Mouse (Mus musculus) ES-E14 (cell line): ENCODE results near the gene Mthfd2l. TPM values are rescaled to one million over a fixed set of nuclear protein-coding genes. Genes with fewer than 3 reads are reported as not detected.

Source experiments
- DNase-seq: peaks from one replicate; pipeline ENCODE4 v3.0.0-alpha.2; 2013; ENCODE audit warnings: low read depth, low spot score
- H3K27ac ChIP-seq: 2 replicates; pipeline ENCODE4 v1.5.1; 2012; ENCODE audit warnings: low read depth, mild to moderate bottlenecking, low read length, moderate library complexity, mixed read lengths; ENCODE audit not compliant: poor library complexity, insufficient read depth, severe bottlenecking
- H3K36me3 ChIP-seq: 2 replicates; pipeline ENCODE4 v1.6.1; 2012; ENCODE audit warnings: mild to moderate bottlenecking, low read length, moderate library complexity, mixed read lengths; ENCODE audit not compliant: control insufficient read depth, poor library complexity, insufficient read depth, severe bottlenecking
- H3K4me1 ChIP-seq, 2 experiments: fragments of 150-350 bp in 1 of 2; sonication (generic) in 1 of 2; 2 replicates each; pipeline ENCODE4 v1.6.1; 2012; ENCODE audit warnings: low read length in 2 of 2, mild to moderate bottlenecking in 1 of 2, mixed read lengths in 1 of 2; ENCODE audit not compliant: control insufficient read depth in 2 of 2, insufficient read depth in 2 of 2, poor library complexity in 1 of 2
- H3K4me3 ChIP-seq, 2 experiments: fragments of 150-350 bp in 1 of 2; sonication (generic) in 1 of 2; 2 replicates each; pipeline ENCODE4 v1.5.1; 2012; ENCODE audit warnings: low read length in 2 of 2, low read depth in 1 of 2, mild to moderate bottlenecking in 1 of 2, mixed read lengths in 1 of 2; ENCODE audit not compliant: insufficient read depth in 1 of 2, poor library complexity in 1 of 2, severe bottlenecking in 1 of 2
- H3K9ac ChIP-seq: 2 replicates; pipeline ENCODE4 v1.6.1; 2012; ENCODE audit warnings: low read depth, mild to moderate bottlenecking, low read length, mixed read lengths; ENCODE audit not compliant: poor library complexity, insufficient read depth, severe bottlenecking
- H3K9me3 ChIP-seq: fragments of 150-350 bp; sonication (generic); 2 replicates; pipeline ENCODE4 v1.6.1; 2012; ENCODE audit warnings: low read depth, mild to moderate bottlenecking, low read length; ENCODE audit not compliant: control insufficient read depth, insufficient read depth
- CHD2 ChIP-seq: IDR thresholded peaks from 2 replicates; pipeline ENCODE4 v1.6.1; 2014; ENCODE audit warnings: mild to moderate bottlenecking, low read depth, low read length, inconsistent platforms
- HCFC1 ChIP-seq: IDR thresholded peaks from 2 replicates; pipeline ENCODE4 v1.6.1; 2012; ENCODE audit warnings: low read length, inconsistent platforms, borderline replicate concordance; ENCODE audit not compliant: insufficient read depth
- MAFK ChIP-seq: IDR thresholded peaks from 2 replicates; pipeline ENCODE4 v1.6.1; 2014; ENCODE audit warnings: mild to moderate bottlenecking, low read depth, low read length, inconsistent platforms; ENCODE audit not compliant: insufficient read depth
- ZC3H11A ChIP-seq: IDR thresholded peaks from 2 replicates; pipeline ENCODE4 v1.6.1; 2012; ENCODE audit warnings: low read depth, mild to moderate bottlenecking, inconsistent platforms, low read length, borderline replicate concordance
- ZNF384 ChIP-seq: IDR thresholded peaks from 2 replicates; pipeline ENCODE4 v1.6.1; 2012; ENCODE audit warnings: low read depth, low read length, inconsistent platforms
- in situ Hi-C, 2 experiments: fragments of 600-800 bp; cut with MboI; formaldehyde crosslinking; loops; one replicate each; pipeline ENCODE4 v1.15.1; 2025; ENCODE audit warnings: low sequenced_read_pairs in 2 of 2, inconsistent platforms in 1 of 2; ENCODE audit not compliant: unreplicated experiment in 2 of 2
- total RNA-seq: library from RNA; depleted of rRNA; stranded (reverse); fragments of 300-350 nt; gene quantifications from 2 replicates; pipeline ENCODE4 v1.2.3, GENCODE M21; 2012

The Mthfd2l gene
- total RNA-seq, 1 experiment = 4.0 TPM

DNA sequence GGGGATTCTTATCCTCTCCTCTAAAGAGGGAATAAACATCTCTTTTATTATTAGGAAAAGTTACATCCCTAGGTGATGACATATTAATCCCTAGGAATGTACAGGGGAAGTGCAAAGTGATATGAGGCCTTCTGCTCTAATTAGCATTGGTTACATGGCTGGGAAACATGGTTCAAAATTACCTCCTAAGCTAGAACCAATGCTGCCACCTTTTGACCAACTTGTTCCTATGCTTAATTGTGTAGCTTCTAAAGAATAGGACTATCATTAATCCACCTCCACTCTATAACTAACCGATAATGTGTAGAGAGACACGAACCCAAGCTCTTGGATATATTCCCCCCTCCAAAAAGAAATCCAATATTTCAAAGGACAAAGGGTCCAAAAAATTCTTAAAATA lies 99.7 kb downstream of the Mthfd2l start:
- in situ Hi-C loops = no loop called here
- no peak for TF ChIP-seq CHD2
- TF ChIP-seq ZNF384 = no peak
- no peak for TF ChIP-seq MAFK
- no peak for TF ChIP-seq ZC3H11A
- TF ChIP-seq HCFC1 = no peak
- Histone ChIP-seq H3K27ac (no peak overlapping the region), H3K4me1 (no peaks in the 10 kb centered on the region), H3K4me3 (no peak overlapping the region), H3K9me3 (no peaks in the 10 kb centered on the region), H3K36me3 (no peaks in the 10 kb centered on the region), H3K9ac (no peak overlapping the region)
- no peak for DNase-seq

DNA sequence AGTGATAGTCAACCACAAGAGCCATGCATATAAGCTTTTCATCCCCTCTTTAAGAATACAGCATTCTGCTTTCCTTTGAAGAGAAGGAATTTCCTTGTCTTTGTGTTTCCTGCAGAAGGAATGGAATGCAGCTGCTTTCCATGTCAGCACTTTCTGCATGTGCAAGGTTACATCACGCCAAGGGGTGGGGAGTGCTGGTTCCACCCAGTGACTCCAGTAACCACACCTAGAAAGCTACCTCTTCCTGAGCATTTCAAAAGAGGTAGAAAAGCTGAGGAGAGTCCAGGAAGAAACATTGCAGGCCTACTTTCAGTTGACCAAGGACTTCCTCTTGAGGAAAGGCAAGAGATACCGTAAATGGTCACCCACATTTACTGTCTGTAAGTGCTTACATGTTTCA lies 104.4 kb downstream of the Mthfd2l start:
- Histone ChIP-seq H3K4me1 (0 out of 4 replicates have a peak, but pooled peaks cover 0 to 5% of the 10 kb centered on the region in 2 experiments), H3K36me3 (no peaks in the 10 kb centered on the region), H3K27ac (no peak overlapping the region), H3K4me3 (no peak overlapping the region), H3K9ac (no peak overlapping the region), H3K9me3 (no peaks in the 10 kb centered on the region)
- in situ Hi-C loops = no loop called here
- peak; percentile 19 for DNase-seq
- TF ChIP-seq MAFK (no peak), HCFC1 (no peak), CHD2 (no peak), ZC3H11A (no peak), ZNF384 (no peak)

DNA sequence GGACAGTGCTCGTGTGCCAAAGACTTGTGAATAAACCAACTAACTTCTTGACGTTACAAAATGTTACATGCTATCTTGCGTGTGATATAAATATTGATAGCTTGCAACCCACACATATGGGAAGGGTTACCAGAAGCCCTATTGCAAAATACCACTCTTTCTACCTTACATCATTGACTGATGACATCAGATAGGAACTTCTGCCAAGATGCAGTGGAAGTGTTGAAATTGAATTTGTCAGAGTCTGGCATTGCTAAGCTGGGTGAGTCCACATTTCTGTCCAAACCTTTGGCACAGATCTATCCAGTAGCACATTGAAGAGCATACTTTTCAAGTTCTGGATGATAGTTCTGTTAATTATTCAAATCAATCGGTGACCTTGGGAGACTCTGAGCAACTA lies 105.7 kb downstream of the Mthfd2l start:
- Histone ChIP-seq H3K36me3 (no peaks in the 10 kb centered on the region), H3K9ac (no peak overlapping the region), H3K4me1 (0 out of 4 replicates have a peak, but pooled peaks cover 0 to 5% of the 10 kb centered on the region in 2 experiments), H3K9me3 (no peaks in the 10 kb centered on the region), H3K4me3 (no peak overlapping the region), H3K27ac (no peak overlapping the region)
- DNase-seq = no peak
- in situ Hi-C loops = no loop called here
- no peak for TF ChIP-seq HCFC1
- no peak for TF ChIP-seq MAFK
- TF ChIP-seq ZNF384 = no peak
- no peak for TF ChIP-seq ZC3H11A

DNA sequence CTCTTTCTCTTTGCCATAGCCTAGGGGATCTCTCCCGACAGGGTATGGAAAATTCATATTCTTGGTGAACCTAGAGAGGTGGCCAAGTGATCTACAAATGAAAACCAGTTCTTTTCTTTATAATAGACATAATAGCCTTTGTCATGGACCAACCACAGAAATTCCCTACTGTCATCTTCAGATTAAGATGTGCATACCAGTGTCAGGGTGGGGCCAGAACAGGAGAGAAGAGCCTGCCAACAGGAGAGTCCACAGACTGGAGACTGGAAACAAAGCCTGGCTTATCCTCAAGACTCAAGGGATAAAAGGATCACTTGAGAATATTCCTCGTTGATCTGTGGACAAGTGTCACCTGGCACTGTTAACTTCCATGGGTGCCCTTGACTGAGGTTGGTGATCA lies 106.8 kb downstream of the Mthfd2l start:
- H3K4me1 ChIP-seq = 0 out of 4 replicates have a peak, but pooled peaks cover 0 to 5% of the 10 kb centered on the region in 2 experiments
- in situ Hi-C loops = no loop called here
- no peak overlapping the region for H3K9ac ChIP-seq
- H3K4me3 ChIP-seq = no peak overlapping the region
- DNase-seq = no peak
- H3K27ac ChIP-seq = no peak overlapping the region
- TF ChIP-seq ZC3H11A = no peak
- TF ChIP-seq CHD2 = no peak
- no peak for TF ChIP-seq ZNF384
- TF ChIP-seq MAFK = no peak
- no peak for TF ChIP-seq HCFC1
- no peaks in the 10 kb centered on the region for H3K9me3 ChIP-seq
- H3K36me3 ChIP-seq = no peaks in the 10 kb centered on the region

DNA sequence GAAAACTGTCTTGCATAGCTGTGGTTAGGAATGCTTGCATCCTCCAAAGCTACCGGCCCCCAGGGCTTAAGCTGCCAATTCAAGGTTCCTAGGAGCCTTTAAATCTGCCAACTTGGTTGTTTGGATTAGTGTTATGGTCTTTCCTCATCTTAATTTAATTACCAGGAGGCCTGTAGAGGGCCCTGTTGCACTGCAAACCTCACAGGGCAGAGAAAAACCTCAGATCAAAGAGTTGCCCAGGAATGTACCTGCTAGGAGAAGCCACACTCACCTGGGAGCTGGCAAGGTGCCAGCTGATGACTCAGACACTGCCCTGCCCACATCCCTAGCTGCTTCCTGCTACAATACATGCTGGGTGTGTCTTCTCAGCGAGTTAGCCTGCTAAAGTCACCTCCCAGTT lies 107.6 kb downstream of the Mthfd2l start:
- in situ Hi-C loops = no loop called here
- Histone ChIP-seq H3K36me3 (no peaks in the 10 kb centered on the region), H3K9me3 (no peaks in the 10 kb centered on the region), H3K9ac (no peak overlapping the region), H3K27ac (no peak overlapping the region), H3K4me3 (no peak overlapping the region), H3K4me1 (0 out of 4 replicates have a peak, but pooled peaks cover 0 to 5% of the 10 kb centered on the region in 2 experiments)
- peak; percentile 44 for DNase-seq
- no peak for TF ChIP-seq CHD2
- TF ChIP-seq MAFK = no peak
- TF ChIP-seq ZC3H11A = peak; percentile 43; the same call in 1 of the 2 replicates
- TF ChIP-seq ZNF384 = no peak
- no peak for TF ChIP-seq HCFC1
